Mouse (Mus musculus) heart, embryonic 13.5 days (tissue): ENCODE measurements around the gene Rnf43. TPM values are rescaled to one million over a fixed set of nuclear protein-coding genes. Genes with fewer than 3 reads are reported as not detected.

Experiments used
- ATAC-seq: fragments of 200-750 bp; cut with Nextera tagmentation; 2 replicates; pipeline ENCODE4 v1.8.0; 2017; ENCODE audit warnings: moderate TSS enrichment; ENCODE audit not compliant: insufficient number of reproducible peaks, low FRiP score, low TSS enrichment; ENCODE audit errors: extremely low read depth
- H3K27ac ChIP-seq: fragments of 300-500 bp; sonication (generic); replicated peaks from 2 replicates; pipeline ENCODE4 v1.5.1; 2015; ENCODE audit warnings: moderate library complexity, mild to moderate bottlenecking, inconsistent platforms
- H3K27me3 ChIP-seq: fragments of 300-500 bp; sonication (generic); replicated peaks from 2 replicates; pipeline ENCODE4 v1.6.1; 2015; ENCODE audit warnings: mild to moderate bottlenecking, inconsistent platforms
- H3K36me3 ChIP-seq: fragments of 300-500 bp; sonication (generic); 2 replicates; pipeline ENCODE4 v1.6.1; 2015; ENCODE audit warnings: mild to moderate bottlenecking, inconsistent platforms
- H3K4me1 ChIP-seq: fragments of 300-500 bp; sonication (generic); 2 replicates; pipeline ENCODE4 v1.6.1; 2015; ENCODE audit warnings: inconsistent platforms
- H3K4me2 ChIP-seq: fragments of 300-500 bp; sonication (generic); 2 replicates; pipeline ENCODE4 v1.6.1; 2015; ENCODE audit warnings: inconsistent platforms, mild to moderate bottlenecking, moderate library complexity
- H3K4me3 ChIP-seq: fragments of 300-500 bp; sonication (generic); 2 replicates; pipeline ENCODE4 v1.5.1; 2015; ENCODE audit warnings: moderate library complexity, mild to moderate bottlenecking, inconsistent platforms
- H3K9ac ChIP-seq: fragments of 300-500 bp; sonication (generic); 2 replicates; pipeline ENCODE4 v1.6.1; 2015; ENCODE audit warnings: inconsistent platforms, mild to moderate bottlenecking, moderate library complexity
- H3K9me3 ChIP-seq: fragments of 300-500 bp; sonication (generic); 2 replicates; pipeline ENCODE4 v1.6.1; 2016; ENCODE audit warnings: inconsistent platforms
- WGBS: fragments of 180-500 bp; shearing (Covaris S2); methylation state at CpG from one replicate; pipeline ENCODE4 v1.1.7; 2015; ENCODE audit warnings: mixed read lengths; 5-methylcytosine and 5-hydroxymethylcytosine counted together
- polyA plus RNA-seq: library from polyadenylated mRNA; unstranded; fragments of >200 nt; fragmentation: Nextera tagmentation; extraction: Ambion mirVana; gene quantifications from 2 replicates; pipeline ENCODE4 v1.2.1, GENCODE M21; 2015

Gene Rnf43
- polyA plus RNA-seq, 1 experiment from 2014 or later: 1.6 TPM

GRCm38 (mm10) chr11:87761181-87761721 lies 98.7 kb downstream of the Rnf43 start:
- Histone ChIP-seq H3K9me3 (no peaks in the 10 kb centered on the region), H3K4me1 (peaks cover 17% of the 10 kb centered on the region), H3K4me2 (no peak overlapping the region), H3K27ac (no peak overlapping the region), H3K4me3 (no peak overlapping the region), H3K27me3 (peaks cover 82% of the 10 kb centered on the region), H3K9ac (no peak overlapping the region), H3K36me3 (no peaks in the 10 kb centered on the region)
- ATAC-seq: no peak
- WGBS: 64% methylated on average over 11 of the region's 11 CpGs

DNA sequence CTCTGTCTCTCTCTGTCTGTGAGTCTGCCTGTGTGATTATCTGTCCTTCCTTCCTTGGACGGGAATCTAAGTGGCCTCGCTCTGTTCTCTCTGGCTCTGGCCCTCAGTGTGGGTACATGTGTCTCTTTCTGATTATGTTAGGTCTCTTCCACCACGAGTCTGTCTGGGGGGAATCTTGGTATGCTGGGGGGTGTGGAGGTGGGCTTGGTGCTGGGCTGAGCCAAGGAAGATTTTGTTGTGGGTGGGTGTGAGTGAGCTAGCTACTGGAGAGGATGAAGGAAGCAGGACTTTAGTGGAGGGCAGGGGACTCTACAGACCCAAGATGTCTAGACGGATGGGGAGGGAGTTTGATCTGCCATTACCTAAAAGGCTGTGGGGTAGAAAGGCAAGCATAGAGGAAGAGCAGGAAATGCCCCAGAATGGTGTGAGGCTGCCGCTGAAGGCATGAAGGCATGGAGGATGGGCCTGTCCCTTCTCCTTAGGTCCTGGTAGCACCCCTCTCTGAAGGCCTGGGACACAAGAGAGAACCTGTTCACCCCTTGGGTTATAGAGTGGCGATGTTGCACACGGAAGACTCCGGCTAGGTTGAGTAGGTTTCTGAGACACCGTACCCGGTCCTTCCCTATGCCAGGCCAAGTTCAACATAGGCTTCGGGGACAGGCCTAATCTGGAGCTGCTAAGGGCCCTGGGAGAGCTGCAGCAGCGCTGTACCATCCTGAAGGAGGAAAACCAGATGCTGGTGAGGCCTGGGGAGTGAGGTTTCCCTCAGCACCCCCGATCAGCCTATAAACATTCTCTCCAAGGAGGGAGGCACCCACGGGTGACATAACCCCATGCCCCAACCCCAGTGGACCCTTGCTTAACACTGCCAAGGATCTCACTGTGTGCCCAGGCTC lies 99.5 kb downstream of the Rnf43 start:
- 71% methylated on average over 14 of the region's 14 CpGs for WGBS
- no peaks in the 10 kb centered on the region for H3K9me3 ChIP-seq
- no peaks in the 10 kb centered on the region for H3K36me3 ChIP-seq
- peaks cover 90% of the 10 kb centered on the region for H3K27me3 ChIP-seq
- no peak overlapping the region for H3K27ac ChIP-seq
- H3K4me2 ChIP-seq: no peak overlapping the region
- ATAC-seq: no peak
- H3K9ac ChIP-seq: no peak overlapping the region
- H3K4me3 ChIP-seq: no peak overlapping the region
- H3K4me1 ChIP-seq: peaks cover 17% of the 10 kb centered on the region

GRCm38 (mm10) chr11:87762702-87763385 lies 100.3 kb downstream of the Rnf43 start:
- Histone ChIP-seq H3K4me3 (peak overlapping the region; percentile 49; the same call in 1 of the 2 replicates), H3K36me3 (no peaks in the 10 kb centered on the region), H3K4me2 (peak overlapping the region; percentile 77), H3K27ac (no peak overlapping the region), H3K9ac (no peak overlapping the region), H3K4me1 (peaks cover 17% of the 10 kb centered on the region), H3K9me3 (no peaks in the 10 kb centered on the region), H3K27me3 (peaks cover 98% of the 10 kb centered on the region)
- WGBS: 32% methylated on average over 12 of the region's 12 CpGs
- no peak for ATAC-seq

GRCm38 (mm10) chr11:87763511-87763987 lies 101.0 kb downstream of the Rnf43 start:
- Histone ChIP-seq H3K9ac (peak overlapping the region; percentile 72; the same call in 1 of the 2 replicates), H3K36me3 (no peaks in the 10 kb centered on the region), H3K4me1 (peaks cover 17% of the 10 kb centered on the region), H3K27me3 (peaks cover 100% of the 10 kb centered on the region), H3K4me2 (peak overlapping the region; percentile 77), H3K27ac (no peak overlapping the region), H3K4me3 (peak overlapping the region; percentile 49), H3K9me3 (no peaks in the 10 kb centered on the region)
- ATAC-seq: no peak
- WGBS: 2% methylated on average over 17 of the region's 17 CpGs

DNA sequence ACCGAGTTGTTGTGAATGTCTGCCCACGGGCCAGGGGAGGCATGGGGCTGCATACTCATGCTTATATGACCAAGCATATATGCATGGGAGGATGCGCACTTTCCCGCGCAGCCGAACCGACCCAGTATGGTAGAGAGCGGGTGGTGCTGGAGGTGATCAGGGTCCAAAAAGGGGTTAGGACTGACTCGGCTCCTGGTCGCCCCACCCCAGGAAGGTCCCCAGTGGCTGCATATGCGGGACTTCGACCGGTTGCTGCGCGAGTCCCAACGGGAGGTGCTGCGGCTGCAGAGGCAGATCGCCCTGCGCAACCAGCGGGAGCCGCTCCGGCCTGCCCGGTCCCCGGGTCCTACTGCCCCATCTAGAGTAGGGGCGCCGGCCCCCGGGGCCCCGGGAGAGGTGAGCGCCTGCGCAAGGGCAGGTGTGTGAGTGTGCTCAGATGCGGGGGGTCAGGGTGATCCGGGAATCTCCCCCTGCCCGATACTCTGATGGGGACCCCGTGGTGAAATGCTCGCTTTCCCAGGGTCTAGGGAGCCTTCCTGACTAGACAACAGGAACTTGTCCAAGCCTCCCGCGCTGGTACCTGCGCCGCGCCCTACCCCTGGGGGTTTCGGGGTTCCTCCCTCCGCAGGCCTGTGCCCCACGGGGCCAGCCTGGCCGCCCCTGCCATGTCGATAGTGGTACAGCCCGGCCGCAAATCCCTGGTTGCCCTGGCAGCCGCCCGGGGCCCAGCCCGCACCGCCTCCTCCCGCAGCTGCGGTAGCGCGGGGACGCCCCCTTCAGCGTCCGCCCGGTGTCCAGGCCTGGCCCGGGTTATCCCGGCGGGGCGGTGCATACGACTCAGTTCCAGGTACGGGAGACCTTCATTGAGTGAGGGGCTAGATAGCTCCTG lies 101.7 kb downstream of the Rnf43 start:
- Histone ChIP-seq H3K9ac (peak overlapping the region; percentile 72), H3K4me3 (peak overlapping the region; percentile 49), H3K4me2 (peak overlapping the region; percentile 77), H3K27me3 (peaks cover 98% of the 10 kb centered on the region), H3K9me3 (no peaks in the 10 kb centered on the region), H3K36me3 (no peaks in the 10 kb centered on the region), H3K27ac (no peak overlapping the region), H3K4me1 (peaks cover 17% of the 10 kb centered on the region)
- 0 out of 2 replicates have a peak, but pooled peaks have one; percentile 14 for ATAC-seq
- WGBS: under 1% methylated on average over 63 of the region's 65 CpGs

- 63% methylated on average over 4 of the region's 4 CpGs for WGBS
- H3K27me3 ChIP-seq: peaks cover 81% of the 10 kb centered on the region
- no peak overlapping the region for H3K9ac ChIP-seq
- no peak for ATAC-seq
- H3K4me1 ChIP-seq: peaks cover 10% of the 10 kb centered on the region
- no peaks in the 10 kb centered on the region for H3K9me3 ChIP-seq
- H3K27ac ChIP-seq: no peak overlapping the region
- no peak overlapping the region for H3K4me3 ChIP-seq
- H3K4me2 ChIP-seq: no peak overlapping the region
- H3K36me3 ChIP-seq: no peaks in the 10 kb centered on the region
Measured at GRCm38 (mm10) chr11:87768745-87769144, 106.2 kb downstream of the Rnf43 start.

DNA sequence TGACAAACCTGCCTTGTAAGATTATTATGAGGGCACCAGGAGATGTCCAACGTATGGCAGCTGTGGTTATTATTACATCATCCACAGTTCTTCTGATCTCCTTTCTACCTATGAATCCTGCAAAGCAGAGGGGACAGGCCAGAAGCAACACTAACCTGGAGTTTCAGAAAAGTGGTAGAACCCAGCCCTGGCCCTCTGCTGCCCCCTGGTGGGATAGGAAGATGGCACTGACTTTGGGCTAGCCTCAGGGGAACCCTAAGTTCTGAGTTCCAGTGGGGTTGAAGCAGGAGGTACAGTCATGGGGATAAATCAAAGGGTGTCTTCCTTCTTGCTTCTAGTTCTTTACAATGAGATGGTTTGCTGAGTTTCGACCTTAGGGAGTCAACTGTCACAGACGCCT lies 108.5 kb downstream of the Rnf43 start:
- ATAC-seq: no peak
- H3K27me3 ChIP-seq: peaks cover 73% of the 10 kb centered on the region

GRCm38 (mm10) chr11:87772354-87772753 lies 109.8 kb downstream of the Rnf43 start:
- Histone ChIP-seq H3K9ac (no peak overlapping the region), H3K9me3 (no peaks in the 10 kb centered on the region), H3K4me3 (no peak overlapping the region), H3K27me3 (peaks cover 73% of the 10 kb centered on the region), H3K4me1 (no peaks in the 10 kb centered on the region), H3K36me3 (no peaks in the 10 kb centered on the region), H3K27ac (no peak overlapping the region), H3K4me2 (no peak overlapping the region)
- ATAC-seq: no peak
- WGBS: 77% methylated on average over 3 of the region's 3 CpGs

More for the DNA sequence above, 108.5 kb downstream of the Rnf43 start:
- H3K36me3 ChIP-seq: no peaks in the 10 kb centered on the region
- no peak overlapping the region for H3K9ac ChIP-seq
- no peak overlapping the region for H3K4me2 ChIP-seq
- WGBS: 35% methylated on average over 3 of the region's 3 CpGs
- H3K4me1 ChIP-seq: no peaks in the 10 kb centered on the region
- H3K27ac ChIP-seq: no peak overlapping the region
- no peaks in the 10 kb centered on the region for H3K9me3 ChIP-seq
- H3K4me3 ChIP-seq: no peak overlapping the region

DNA sequence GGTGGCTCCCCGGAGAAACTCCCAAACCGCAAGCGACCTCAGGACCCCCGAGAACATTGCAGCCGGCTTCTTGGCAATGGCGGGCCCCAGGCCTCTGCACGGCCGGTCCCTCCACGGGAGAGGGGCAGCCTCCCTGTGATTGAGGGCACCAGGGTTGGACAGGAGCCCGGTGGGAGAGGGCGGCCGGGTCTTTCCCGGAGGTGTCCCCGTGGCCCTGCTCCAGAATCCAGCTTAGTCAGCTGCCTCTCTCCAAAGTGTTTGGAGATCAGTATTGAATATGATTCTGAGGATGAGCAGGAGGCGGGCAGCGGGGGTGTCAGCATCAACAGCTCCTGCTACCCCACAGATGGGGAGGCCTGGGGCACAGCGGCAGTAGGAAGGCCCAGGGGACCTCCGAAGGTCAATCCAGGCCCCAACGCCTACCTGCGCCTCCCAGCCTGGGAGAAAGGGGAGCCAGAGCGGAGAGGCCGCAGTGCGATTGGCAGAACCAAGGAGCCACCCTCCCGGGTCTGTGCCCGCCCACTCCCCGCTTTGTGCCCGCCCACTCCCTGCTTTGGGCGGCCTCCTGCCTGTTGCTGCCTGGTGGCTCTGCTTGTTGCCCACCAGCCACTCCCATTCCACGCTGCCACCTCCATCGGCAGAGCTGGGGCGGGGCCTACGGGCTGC lies 115.7 kb downstream of the Rnf43 start:
- peak overlapping the region; percentile 78 for H3K4me2 ChIP-seq
- no peaks in the 10 kb centered on the region for H3K36me3 ChIP-seq
- H3K4me1 ChIP-seq: peaks cover 16% of the 10 kb centered on the region
- H3K27ac ChIP-seq: no peak overlapping the region
- peak overlapping the region; percentile 79 for H3K9ac ChIP-seq
- no peak for ATAC-seq
- no peaks in the 10 kb centered on the region for H3K9me3 ChIP-seq
- H3K27me3 ChIP-seq: peaks cover 83% of the 10 kb centered on the region
- peak overlapping the region; percentile 53 for H3K4me3 ChIP-seq
- 7% methylated on average over 27 of the region's 32 CpGs for WGBS

GRCm38 (mm10) chr11:87778915-87779314 lies 116.4 kb downstream of the Rnf43 start:
- peak overlapping the region; percentile 53 for H3K4me3 ChIP-seq
- peak overlapping the region; percentile 79 for H3K9ac ChIP-seq
- H3K27ac ChIP-seq: no peak overlapping the region
- 33% methylated on average over 12 of the region's 12 CpGs for WGBS
- ATAC-seq: no peak
- H3K4me1 ChIP-seq: peaks cover 16% of the 10 kb centered on the region
- peaks cover 83% of the 10 kb centered on the region for H3K27me3 ChIP-seq
- H3K9me3 ChIP-seq: no peaks in the 10 kb centered on the region
- peak overlapping the region; percentile 78 for H3K4me2 ChIP-seq
- H3K36me3 ChIP-seq: no peaks in the 10 kb centered on the region
